Mouse (Mus musculus) liver, embryonic 14.5 days (tissue): ENCODE measurements around the gene Tbc1d10b.

ENCODE experiments used
- CTCF ChIP-seq: IDR thresholded peaks from 2 replicates; pipeline ENCODE4 v1.5.1; 2016; ENCODE audit warnings: antibody characterized with exemption, low read depth, control low read depth
- EP300 ChIP-seq: IDR thresholded peaks from 2 replicates; pipeline ENCODE4 v1.6.1; 2016; ENCODE audit warnings: antibody characterized with exemption, low read depth

GRCm38 (mm10) chr7:127234777-127235176 lies 26.5 kb upstream of the Tbc1d10b start:
- TF ChIP-seq CTCF (no peak), EP300 (no peak)
